Mouse (Mus musculus) kidney, postnatal 14 days (tissue): ENCODE results near the gene Polr2a.

Experiments used
- DNase-seq: peaks from one replicate; pipeline ENCODE4 v3.0.0; 2022; ENCODE audit warnings: mixed read lengths

Gene Polr2a

DNA sequence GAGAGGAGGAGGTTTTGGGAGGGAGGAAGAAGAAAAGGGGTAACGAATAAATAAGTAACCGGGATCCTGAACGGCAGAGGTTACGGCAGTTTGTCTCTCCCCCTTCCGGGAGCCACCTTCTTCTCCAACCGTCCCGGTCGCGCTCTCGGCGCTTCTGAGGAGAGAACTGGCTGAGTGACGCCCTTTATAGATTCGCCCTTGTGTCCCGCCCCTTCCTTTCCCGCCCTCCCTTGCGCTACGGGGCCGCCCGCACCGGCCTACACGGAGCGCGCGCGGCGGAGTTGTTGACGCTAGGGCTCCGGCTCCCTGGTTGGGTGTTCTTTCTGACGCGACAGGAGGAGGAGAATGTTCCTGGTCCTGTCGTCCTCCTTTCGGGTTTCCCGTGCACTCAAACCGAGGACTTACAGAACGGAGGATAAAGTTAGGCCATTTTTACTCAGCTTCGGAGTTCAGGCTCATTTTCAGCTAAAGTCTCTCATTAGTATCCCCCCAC, at the start of gene Polr2a:
TSS of gene Polr2a (minus strand) at position 160 of the 493 bp plus-strand sequence.
- peak; percentile 98 for DNase-seq

DNA sequence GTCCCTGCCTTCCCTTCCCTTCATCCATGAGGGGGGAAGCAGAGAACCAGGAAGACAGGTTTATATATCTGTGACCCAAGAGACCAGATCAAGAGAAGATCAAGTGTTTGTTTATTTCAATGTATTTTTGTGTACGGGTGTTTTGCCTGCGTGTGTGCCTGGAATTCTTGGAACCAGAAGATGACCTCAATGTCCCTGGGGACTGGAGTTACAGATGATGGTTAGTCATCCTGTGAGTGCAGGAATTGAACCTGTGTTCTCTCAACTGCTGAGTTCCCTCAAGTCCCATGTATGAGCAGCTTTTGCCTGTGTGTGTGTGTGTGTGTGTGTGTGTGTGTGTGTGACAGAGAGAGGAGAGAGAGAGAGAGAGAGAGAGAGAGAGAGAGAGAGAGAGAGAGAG, 49.2 kb upstream of the Polr2a start:
- DNase-seq, result no peak

DNA sequence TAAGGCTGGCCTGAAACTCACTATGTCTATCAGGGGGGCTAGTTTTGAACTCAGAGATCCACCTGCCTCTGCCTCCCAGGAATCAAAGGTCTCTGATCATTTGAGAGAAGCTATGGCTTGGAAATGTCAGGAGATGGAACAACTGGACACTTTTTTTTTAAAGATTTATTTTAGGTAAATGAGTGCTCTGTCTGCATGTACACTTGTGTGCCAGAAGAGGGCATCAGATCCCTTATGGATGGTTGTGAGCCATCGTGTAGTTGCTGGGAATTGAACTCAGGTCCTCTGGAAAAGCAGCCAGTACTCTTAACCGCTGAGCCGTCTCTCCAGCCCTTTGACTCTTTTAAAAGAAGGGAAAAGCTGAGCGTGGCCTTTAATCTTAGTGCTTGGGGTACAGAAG, 47.9 kb upstream of the Polr2a start:
- no peak for DNase-seq

DNA sequence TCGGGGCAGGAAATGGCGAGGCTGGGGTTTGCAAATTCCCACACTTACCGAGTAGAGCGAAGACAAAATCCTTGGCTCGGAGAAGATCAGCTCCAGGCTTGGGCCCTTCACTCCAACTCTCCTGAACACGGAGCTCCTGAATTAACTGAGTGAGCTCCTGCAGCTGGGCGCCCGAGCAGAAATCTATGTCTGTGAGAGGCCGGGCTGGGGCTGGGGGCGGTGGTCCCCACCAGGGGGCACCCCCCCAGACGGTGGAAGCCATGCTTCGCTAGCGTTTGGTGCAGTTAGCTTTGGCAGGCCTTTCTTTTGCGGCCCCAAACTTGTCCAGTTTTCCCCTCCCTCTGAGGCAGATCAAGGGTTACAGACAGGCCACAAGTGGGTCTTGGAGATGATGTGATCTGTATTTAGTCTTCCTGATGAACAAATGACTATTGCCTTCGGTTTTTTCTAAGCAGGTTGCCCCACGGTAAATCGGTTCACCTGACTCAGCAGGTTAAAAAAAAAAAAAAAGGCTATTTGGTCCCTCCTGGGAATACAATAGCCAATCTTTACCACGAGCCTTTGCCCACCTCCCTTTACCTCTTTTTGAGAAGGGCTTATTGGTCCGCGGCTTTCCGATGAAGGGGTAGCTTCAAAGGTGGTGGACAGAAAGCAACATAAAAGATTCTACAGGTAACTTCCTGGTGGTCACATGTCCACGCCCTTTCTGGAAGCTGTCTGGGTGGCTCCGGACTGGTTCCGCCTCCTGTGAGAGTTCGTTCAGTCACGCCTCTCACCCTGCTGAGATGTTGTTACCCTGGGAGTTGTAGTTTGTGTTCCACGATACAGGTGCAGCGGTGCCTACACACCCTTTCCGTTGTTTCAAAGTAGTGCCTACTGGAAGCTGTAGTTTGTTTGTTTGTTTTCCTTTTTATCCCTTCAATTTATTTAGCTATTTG, 46.8 kb upstream of the Polr2a start, which contains the start of gene Tmem102:
TSS of gene Tmem102 (minus strand) at position 653 of the 938 bp plus-strand sequence.
- peak; percentile 86 for DNase-seq

DNA sequence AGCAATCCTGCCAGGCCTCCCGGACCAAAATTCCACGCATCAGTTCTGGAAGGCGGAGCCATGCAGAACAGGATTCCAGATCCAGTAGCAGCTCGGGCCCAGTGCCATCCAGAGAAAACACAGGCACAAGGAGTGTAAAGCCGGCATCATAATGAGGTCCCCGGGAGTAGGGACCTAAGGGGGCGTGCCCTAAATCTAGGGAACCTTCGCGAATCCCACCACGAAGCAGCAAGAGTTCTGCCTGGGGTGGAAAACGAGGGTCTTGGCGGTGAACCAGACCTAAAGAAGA, 46.2 kb upstream of the Polr2a start:
- peak; percentile 57 for DNase-seq

DNA sequence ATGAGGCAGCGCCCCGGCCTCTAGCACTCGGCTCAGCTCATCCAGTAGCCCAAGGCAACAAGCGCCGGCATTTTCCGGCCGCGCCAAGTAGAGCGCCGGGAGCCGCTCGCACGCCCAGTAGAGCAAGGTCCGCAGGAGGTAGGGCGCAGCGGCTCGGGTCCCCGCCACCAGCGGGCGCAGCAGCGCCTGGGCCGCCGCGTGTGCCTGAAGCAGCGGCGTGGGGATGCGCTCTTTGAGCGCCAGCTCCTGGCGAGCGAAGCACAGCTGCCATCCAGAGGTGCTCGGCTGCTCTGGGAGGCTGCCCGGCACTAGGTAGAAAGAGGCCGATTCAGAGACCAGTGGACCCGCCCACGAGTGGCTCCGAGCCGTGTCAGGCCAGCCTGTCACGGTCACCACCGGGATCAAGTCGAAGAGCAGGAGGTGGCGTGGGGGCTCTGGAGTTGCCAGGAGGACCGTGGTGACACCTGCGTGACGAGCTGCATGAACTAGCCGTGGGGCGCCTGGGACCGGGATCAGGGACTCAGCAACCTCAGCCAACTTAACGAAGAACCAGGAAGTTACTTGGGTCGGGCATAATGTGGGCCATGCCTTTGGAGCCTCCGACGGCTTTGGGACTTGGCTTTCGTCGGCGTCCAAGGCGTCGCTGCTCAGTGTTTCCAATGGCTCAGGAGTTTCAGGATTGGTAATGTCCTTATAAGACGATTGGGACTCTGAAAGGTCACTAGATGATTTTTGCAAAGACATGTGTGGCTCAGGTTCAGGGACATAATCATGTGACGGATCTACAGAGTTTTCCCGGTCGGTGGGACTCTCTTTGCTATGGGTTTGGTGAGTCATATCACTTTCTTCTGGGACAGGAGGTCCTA, 45.6 kb upstream of the Polr2a start:
- DNase-seq, result peak; percentile 88

DNA sequence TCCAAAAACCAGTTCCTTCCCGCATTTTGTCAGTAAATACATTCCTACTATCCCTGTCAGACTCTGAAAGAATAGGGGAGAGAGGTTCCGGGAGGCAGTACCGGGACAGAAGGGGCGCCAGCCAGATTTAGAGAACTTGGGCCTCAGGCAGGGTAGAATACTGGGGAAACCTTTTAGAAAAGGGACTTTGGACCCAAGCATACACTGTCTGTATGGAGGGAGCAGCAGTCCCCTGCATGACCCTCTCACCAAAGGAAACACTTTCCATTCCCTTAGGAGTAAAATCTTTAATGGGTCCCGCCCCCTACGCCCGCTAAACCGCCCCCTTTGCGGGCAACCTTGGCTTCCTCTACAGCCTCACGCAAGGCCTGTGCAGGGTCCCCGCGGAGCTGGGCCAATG, 44.9 kb upstream of the Polr2a start:
- DNase-seq, result no peak

DNA sequence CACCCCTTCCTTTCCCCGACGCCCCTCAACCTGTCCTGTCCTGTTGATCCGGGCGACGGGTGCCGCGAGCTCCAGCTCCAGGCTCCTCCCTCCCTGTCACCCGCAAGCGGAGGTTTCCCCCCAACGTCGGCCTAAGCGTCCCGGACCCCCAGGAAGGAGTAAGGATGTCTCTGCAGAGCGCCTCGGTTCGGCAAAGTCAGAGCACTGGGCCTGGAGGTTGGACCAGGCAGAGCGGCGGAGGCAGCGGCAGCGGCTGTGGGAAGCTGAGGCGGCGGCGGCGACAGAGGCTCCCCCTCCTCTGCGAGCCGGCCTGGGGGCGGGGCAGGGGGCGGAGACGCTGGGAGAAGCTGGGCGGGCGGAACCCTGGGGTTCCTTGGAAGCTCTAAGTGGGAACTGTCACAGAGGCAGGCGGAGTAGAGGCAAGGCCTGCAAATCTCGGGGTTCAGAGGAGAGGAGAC, 44.2 kb upstream of the Polr2a start:
- DNase-seq, result peak; percentile 90

DNA sequence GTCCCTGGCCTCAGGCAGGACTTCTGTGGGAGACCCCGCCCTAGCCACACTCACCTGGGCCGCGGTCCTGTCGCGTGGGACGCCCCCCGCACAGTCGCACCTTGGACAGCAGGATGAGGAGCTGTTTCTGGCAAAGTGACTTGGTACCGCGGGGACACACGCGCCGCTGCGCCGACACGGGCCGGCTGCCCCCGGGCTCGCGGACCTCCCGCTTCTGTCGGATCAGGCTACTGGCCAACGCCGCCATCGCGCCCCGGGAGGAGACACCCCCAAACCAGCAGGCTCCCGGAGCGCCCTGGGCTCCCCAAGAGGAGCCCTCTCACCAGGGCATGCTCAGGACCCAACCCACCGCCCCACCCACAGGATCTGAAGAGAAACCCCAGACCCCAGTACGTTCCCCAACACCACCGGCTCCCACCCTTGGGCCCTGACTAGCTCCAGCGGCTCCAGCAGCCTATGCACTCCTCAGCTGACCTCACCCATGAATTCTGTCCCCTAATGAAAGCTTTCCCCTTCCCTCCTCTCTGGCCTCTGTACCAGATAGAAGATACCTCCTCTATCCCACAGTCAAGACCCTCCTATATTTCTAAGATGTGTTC, 43.0 kb upstream of the Polr2a start, which contains the start of gene Fgf11:
TSS of gene Fgf11 (minus strand) at position 479 of the 599 bp plus-strand sequence.
- DNase-seq, result peak; percentile 24

DNA sequence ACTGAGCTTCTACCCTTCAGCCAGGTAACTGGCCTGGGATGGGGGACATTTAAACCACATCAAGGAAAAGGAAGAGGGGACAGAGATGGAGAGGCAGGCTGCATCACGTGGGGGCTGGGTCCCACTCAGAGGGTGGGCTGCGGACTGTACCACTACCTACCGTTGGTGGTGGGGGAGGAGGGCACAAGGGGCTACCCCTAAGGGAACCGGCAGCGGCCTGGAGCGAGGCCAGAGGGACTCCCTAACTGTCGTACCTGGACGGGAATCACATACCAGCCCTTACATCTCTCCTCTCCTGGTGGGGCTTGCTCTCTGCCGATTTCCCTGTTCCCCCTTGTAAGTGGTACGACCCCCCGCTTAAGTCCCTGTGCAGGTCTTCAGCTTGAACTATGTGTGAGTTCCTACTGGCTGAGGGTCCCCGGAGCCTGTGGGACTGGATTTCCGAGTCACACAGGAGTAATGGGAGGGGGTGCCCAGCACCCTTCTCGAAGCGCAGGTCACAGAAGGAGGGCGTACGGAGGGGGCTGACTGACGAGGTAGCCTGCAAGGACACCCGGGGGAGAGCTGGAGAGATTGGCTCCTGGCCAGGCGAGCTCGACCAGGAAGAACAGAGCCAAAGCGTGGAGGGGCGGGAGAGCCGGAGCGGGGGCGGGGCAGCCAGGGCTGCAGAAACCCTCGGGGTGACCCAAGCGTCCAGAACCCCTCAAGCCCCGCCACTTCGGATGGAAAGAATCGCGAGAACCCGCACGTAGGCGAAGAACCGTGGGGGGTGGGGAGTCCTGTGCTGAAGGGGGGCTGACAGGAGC, 42.2 kb upstream of the Polr2a start:
- DNase-seq, result peak; percentile 79

DNA sequence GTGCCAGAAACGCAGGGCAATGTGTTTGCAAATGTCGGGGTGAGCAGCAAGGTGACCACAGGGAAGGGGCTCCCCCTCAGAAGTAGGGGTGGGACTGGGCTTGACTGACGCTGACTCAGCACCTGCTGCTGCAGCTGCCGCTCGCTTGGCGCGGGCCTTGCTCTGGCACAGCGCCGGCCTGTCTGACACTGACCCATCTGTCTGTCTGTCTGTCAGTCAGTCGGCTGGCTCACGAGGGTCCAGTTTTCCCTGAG, 41.6 kb upstream of the Polr2a start:
- peak; percentile 32 for DNase-seq

DNA sequence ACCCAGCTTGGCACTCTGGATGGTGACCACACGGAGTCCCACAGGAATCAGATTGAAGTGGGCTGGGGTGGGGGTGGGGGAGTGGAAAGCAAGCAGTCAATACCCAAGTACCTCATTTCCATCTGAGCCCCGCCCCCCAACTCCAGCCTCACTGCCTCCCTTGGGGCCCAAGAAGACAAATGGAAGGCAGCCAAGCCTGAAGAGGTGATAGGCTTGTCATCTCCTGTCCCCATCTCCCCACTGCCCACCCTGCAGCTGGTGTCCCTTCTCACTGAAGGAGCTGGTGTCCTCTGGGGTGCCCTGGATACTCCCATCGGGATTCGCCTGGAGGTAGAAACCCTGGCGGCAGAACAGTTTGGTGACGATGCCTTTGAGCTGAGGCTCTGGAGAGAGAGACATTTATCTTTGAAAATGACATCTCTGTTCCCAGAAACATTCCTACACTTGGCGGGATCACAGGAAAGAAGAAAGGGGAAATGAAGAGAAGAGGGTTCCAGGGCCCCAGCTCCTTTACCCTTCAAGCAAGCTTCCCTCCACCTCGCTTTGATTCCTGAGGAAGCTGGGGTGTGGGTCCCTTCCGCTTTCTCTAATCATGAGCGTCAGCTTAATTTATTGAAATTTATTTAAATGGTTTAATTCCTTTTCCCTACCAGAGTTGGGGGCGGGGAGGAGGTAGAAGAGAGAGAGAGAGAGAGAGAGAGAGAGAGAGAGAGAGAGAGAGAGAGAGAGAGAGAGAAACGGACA, 41.1 kb upstream of the Polr2a start:
- no peak for DNase-seq

DNA sequence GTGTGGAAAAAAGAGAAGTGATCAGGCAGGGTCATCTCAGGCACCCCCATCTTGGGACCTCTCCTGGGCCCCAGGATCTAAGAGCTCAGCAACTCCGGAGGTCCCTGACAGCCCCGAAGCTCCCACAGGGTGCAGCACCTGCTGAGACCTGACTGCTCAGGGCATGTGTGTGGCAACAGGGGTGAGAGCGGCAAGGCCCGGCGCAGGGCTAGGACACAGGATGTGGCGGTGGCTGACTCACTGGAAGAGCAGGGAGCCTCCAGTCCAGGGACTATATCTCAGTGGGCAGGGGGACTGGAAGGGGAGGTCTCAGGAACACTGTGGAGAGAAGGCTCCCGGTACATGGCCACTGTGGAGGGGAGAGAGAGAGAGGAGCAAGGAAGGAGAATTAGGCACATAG, 39.5 kb upstream of the Polr2a start:
- no peak for DNase-seq

DNA sequence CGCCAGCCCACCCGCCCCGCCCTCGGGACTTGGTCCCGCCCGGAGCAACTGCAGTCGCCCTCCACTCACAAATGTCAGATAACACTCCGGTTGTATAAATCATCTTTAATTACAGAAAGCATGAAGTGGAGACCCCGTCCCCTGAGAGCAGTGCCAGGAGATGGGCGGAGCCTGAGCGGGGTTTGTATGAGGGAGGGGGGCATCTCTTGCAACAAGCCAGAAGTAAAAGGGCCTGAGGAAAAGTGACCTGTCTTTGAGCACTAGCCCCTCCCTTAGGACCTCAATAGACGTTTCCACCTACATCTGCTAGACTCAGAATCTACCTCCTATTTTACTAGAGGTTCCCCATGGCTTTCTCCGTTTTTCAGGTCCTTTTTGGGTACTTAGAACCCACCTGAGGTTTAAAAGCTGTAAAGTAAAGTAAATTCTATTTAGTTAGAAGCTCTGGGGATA, 37.6 kb upstream of the Polr2a start:
- DNase-seq, result no peak

DNA sequence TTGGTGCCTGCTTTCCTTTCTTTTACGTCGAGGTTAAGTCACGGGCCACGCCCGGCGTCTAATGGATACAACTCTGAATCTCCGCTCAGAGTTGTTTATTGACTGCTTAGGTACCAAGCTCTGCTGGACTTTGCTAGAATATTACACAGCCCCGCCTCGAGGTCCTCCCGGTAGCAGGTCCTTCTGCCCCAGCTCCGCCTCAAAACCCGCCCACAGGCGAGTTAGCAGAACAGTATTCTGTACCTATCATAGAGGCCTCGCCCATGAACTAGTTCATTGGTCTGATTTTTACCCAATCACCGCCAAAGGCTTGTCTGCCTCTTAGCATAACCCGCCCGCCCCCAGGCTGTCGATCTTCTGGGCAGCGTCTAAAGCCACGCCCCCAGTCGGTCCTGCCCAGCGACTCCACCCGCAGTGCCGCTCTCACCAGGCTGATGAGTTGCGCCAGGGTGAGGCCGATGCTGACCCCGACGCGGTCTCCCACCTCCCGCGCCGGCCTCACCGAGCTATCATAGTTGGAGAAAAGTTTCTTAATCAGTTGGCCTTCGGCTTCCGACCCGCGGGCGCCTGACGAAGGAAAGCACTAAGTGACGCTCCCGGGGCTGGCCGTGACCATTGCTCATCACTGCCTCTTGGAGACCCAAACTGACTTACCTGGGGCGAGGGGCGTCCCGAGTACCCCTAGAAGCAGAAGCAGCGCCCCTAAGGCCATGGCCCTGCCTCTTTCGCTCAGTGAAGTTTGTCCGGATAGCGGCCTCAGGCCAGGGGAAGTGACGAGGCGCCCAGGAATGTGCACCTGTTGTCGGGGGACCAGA, 36.9 kb upstream of the Polr2a start, which contains the start of gene Chrnb1:
TSS of gene Chrnb1 (minus strand) at position 776 of the 815 bp plus-strand sequence.
- peak; percentile 98 for DNase-seq

DNA sequence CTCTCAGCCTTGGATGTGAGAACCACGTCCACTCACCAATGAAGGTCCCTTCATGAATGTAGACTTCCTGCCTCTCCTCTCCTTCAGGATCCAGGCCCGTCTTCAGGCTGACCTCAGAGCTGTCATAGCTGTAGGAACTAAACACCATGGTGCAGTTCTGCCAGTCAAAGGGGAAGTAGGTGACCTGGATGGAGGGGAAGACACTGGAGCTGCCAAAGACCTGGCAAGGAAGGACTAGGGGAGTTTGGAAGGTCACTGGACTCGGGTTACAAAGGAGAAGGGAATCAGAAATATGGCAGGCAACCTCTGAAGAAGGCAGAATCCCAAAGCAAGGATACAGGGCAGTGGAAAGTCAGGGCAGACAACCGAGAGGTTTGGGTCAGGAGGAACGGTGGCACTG, 35.0 kb upstream of the Polr2a start:
- no peak for DNase-seq

DNA sequence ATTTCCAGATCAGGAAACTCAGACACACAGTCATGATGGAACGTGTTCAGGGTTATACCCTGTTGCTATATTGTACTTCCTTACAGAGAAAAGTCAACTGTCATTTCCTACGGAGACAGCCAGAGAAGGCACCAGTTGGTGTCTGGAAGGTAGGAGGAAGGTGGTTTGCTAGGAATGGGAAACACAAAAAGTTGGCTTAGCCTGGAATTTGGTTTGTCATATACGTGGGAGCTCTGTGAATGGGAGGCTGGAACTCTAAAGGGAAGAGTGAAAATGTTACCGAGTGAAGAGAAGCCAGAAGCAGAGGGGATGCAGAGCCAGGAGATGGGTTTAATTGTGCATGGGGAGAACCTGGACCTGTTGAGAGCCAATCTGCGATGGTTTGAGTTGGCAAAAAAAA, 33.0 kb upstream of the Polr2a start:
- DNase-seq, result no peak

DNA sequence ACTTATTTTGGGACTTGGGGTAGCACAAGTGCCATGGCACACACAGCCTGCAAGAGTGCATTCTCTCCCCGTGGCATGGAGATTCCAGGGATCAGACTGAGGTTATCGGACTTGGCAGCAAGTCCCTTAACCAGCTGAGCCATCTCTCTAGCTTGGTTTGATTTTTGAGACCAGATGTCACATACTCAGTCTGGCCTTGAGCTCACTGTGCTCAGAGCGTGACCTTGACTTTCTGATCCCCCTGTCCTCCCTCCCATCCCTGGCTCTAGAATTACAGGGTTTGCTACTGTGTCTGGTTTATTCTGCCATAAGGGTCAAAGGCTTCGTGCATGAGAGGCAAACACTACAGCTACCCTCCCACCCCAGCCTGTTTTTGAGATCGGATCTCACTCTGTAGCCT, 31.0 kb upstream of the Polr2a start:
- DNase-seq, result no peak

DNA sequence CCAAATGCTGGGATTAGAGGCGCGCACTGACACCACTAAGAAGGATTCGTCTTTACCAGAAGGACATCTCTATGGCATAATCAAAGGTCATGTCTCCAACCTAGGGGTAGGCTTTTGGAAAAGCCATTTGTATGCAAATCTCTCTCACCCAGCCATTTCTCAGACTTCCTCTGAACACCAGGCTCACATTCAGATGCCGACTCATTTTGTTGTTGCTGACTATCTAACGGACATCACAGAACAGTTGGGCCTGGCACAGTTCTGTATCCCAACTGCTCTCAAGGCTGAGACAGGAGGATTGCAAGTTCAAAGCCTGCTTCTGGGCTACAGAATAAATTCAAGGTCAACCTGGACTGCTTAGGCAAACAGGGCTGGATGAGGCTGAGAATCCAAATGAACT, 28.9 kb upstream of the Polr2a start:
- DNase-seq, result no peak

DNA sequence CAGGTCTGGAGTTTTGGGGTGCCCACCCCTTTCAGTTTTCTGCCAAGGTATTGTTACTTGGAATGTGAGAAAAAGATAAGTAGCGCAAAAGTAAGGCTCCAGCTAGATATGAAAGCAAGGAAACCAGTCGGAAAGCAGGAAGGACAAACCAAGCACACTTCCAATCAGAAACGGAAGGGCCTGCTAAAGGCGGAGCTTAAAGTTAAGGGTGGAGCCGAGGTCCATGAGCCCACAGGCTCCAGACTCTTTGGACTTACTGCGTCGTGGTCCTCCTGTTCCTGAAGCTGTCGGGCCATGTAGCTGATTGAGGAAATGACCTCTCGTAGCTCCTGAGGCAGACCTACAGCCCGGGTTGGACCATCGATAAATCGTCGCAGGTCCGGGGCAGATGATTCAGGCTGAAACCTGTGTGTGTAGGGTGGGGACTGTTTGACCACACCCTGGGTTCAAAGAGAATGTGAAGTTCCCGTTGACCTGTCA, 26.4 kb upstream of the Polr2a start:
- peak; percentile 58 for DNase-seq
